Mouse (Mus musculus): ENCODE data around the gene Gm6685. TPM values are rescaled to one million over a fixed set of nuclear protein-coding genes. Genes with fewer than 3 reads are reported as not detected.
A peak's percentile ranks its signal among the peaks of the same experiment; 100 is the strongest.
"Not testable (repeated sequence)": the region's sequence is repeated elsewhere in the genome, so short reads cannot be mapped to it uniquely, and the experiment has no call there.

Gm6685 gene
- 0.33 TPM in 1 of 2 replicates, not detected in the other for polyA plus RNA-seq (2015; fragmentation: Nextera tagmentation; extraction: Ambion mirVana)

DNA sequence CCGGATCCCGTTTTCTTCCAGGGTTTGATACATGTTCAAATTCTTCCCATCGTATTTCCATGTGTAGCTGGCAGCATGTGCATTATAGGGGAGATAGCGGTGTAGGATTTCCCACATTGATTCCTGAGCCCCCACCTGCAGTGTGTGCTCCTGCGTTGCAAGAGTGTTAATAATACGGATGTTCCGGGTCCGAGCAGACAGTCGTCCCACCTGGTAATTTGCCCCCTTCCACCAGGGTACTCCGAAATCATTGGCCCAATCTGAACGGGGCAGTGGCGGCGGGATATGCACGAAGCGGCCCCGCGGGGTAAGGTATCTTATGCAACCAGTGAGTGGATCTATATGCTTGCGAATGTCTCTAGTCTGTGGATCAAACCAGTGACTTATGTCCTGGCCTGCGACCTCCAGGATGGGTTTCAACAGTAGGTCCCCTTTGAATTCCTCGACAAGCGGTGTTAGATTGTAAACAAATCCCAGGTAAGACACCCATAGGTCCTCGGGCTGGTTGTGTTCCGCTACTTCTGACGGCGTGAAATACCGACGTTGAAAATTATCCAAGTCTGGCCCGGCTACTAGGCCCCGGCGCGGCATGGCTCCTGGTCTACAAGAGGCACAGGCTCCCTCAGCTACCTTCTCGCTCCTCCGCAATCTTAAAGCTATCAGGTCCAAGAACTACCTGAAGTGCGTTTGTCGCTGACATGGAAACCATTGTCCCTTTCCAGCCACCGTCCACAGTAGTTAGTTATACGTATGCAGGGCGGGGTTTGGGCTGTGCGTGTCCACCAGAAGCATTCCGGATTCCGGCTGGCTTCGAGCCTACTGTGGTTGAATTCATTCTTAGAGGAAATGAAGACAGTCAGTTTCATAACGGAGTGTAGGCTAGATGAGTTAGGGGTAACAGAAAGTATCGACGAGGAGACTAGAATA lies at the start of gene Gm6685:
Gm6685 (minus strand) TSS at position 644 of the 927 bp plus-strand sequence.
- H3K9ac ChIP-seq (ENCODE audit: low read depth, low read length); H3K9me3 ChIP-seq (replicated peaks; ENCODE audit: control insufficient read depth, low read length, poor library complexity, severe bottlenecking); H3K4me3 ChIP-seq (ENCODE audit: low read depth, low read length); H3K4me1 ChIP-seq (ENCODE audit: control insufficient read depth, insufficient read depth, low read length); H3K27ac ChIP-seq (ENCODE audit: low read length); H3K27me3 ChIP-seq (ENCODE audit: control insufficient read depth, insufficient read depth, low read depth, low read length); H3K36me3 ChIP-seq (ENCODE audit: control insufficient read depth, insufficient read depth, low read length); H3K4me2 ChIP-seq (ENCODE audit: low read length); ATAC-seq: not testable (repeated sequence)
- 93% methylated on average over 40 of the region's 45 CpGs for WGBS

DNA sequence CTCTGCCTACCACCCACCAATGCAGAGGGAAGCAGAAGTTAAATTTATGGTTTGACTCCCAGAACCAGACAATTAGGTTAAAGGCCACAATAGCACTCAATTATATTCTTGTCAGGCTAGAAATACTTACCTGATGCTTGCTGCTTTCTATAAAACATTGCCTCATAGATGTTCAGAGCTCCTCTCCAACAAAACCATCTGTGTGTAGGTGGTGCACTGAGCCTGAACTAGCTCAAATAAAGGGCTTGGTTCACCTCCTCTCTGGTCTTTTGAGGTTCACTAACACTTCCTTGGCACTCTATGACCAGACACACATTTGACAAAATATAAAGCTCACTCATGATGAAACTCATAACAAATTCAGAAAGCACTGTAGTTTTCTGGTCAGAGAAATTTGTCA lies 36.2 kb upstream of the Gm6685 start:
- H3K4me1 ChIP-seq (ENCODE audit: control insufficient read depth, insufficient read depth, low read length), result no peaks in the 10 kb centered on the region
- H3K27me3 ChIP-seq (ENCODE audit: control insufficient read depth, insufficient read depth, low read depth, low read length), result no peaks in the 10 kb centered on the region
- no peak overlapping the region for H3K4me2 ChIP-seq (ENCODE audit: low read length)
- H3K9me3 ChIP-seq (replicated peaks; ENCODE audit: control insufficient read depth, low read length, poor library complexity, severe bottlenecking), result 0 out of 2 replicates have a peak, but pooled peaks cover 2% of the 10 kb centered on the region
- H3K4me3 ChIP-seq (ENCODE audit: low read depth, low read length), result no peak overlapping the region
- no peak overlapping the region for H3K27ac ChIP-seq (ENCODE audit: low read length)
- H3K36me3 ChIP-seq (ENCODE audit: control insufficient read depth, insufficient read depth, low read length), result no peaks in the 10 kb centered on the region
- no peak for ATAC-seq
- H3K9ac ChIP-seq (ENCODE audit: low read depth, low read length), result no peak overlapping the region

GRCm38 (mm10) chr11:28374636-28375035 lies 35.0 kb upstream of the Gm6685 start:
- no peak for ATAC-seq
- 0 out of 2 replicates have a peak, but pooled peaks cover 2% of the 10 kb centered on the region for H3K9me3 ChIP-seq (replicated peaks; ENCODE audit: control insufficient read depth, low read length, poor library complexity, severe bottlenecking)
- no peak overlapping the region for H3K9ac ChIP-seq (ENCODE audit: low read depth, low read length)
- no peak overlapping the region for H3K27ac ChIP-seq (ENCODE audit: low read length)
- no peaks in the 10 kb centered on the region for H3K27me3 ChIP-seq (ENCODE audit: control insufficient read depth, insufficient read depth, low read depth, low read length)
- H3K4me3 ChIP-seq (ENCODE audit: low read depth, low read length), result no peak overlapping the region
- no peaks in the 10 kb centered on the region for H3K4me1 ChIP-seq (ENCODE audit: control insufficient read depth, insufficient read depth, low read length)
- H3K36me3 ChIP-seq (ENCODE audit: control insufficient read depth, insufficient read depth, low read length), result no peaks in the 10 kb centered on the region
- no peak overlapping the region for H3K4me2 ChIP-seq (ENCODE audit: low read length)

- not testable (repeated sequence) for H3K27me3 ChIP-seq (ENCODE audit: control insufficient read depth, insufficient read depth, low read depth, low read length); H3K27ac ChIP-seq (ENCODE audit: low read length); H3K9me3 ChIP-seq (replicated peaks; ENCODE audit: control insufficient read depth, low read length, poor library complexity, severe bottlenecking); H3K4me1 ChIP-seq (ENCODE audit: control insufficient read depth, insufficient read depth, low read length); H3K36me3 ChIP-seq (ENCODE audit: control insufficient read depth, insufficient read depth, low read length); H3K4me3 ChIP-seq (ENCODE audit: low read depth, low read length); ATAC-seq; H3K9ac ChIP-seq (ENCODE audit: low read depth, low read length); H3K4me2 ChIP-seq (ENCODE audit: low read length)
- WGBS, result 70% methylated on average over 5 of the region's 5 CpGs
Measured at GRCm38 (mm10) chr11:28371381-28371780, 31.7 kb upstream of the Gm6685 start.

- Histone ChIP-seq H3K9ac (ENCODE audit: low read depth, low read length) (peak overlapping the region; percentile 63), H3K4me1 (ENCODE audit: control insufficient read depth, insufficient read depth, low read length) (peaks cover 10% of the 10 kb centered on the region; the same call in 1 of the 2 replicates), H3K27me3 (ENCODE audit: control insufficient read depth, insufficient read depth, low read depth, low read length) (no peaks in the 10 kb centered on the region), H3K4me2 (ENCODE audit: low read length) (peak overlapping the region; percentile 69), H3K27ac (ENCODE audit: low read length) (peak overlapping the region; percentile 74), H3K4me3 (ENCODE audit: low read depth, low read length) (peak overlapping the region; percentile 36), H3K9me3 (replicated peaks; ENCODE audit: control insufficient read depth, low read length, poor library complexity, severe bottlenecking) (no peaks in the 10 kb centered on the region; the same call in 1 of the 2 replicates), H3K36me3 (ENCODE audit: control insufficient read depth, insufficient read depth, low read length) (no peaks in the 10 kb centered on the region)
- 0 out of 2 replicates have a peak, but pooled peaks have one; percentile 19 for ATAC-seq
- WGBS, result 35% methylated on average over 2 of the region's 2 CpGs
Measured at GRCm38 (mm10) chr11:28365929-28366244, 26.2 kb upstream of the Gm6685 start.

DNA sequence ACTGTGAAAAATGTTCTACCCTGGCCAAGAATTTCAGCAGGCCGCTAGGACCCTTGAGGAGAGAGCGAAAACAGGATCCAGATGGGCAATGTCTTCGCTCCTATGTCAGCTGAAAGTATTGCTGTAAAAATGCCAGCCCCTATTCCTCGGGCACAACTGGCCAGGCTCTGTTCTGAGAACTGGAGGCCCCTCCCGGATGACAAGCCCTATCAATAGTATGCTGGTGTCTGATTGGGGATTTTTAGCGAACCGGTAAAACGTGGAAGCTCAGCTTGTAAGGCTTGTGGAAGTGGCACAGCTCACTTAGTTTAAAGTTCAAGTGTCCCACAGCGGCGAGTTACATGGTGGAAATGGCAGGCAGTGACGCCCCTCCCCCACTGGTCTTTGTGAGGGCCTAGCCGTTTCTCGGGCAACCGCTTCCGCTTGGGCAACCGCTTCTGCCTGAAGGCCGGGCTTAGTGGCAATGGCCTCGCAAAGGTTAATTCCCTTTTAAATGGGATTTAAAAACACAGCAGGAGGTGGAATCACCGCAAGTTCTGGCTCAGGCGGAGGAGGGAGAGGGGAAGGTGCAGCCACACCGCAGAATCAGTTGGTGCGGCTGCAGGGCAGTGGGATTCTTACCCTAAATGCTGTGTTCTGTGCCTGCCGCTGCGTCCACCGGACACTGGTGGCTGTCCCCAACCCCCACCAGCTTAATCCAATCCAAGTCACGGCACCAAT lies 25.7 kb upstream of the Gm6685 start:
- peak overlapping the region; percentile 74 for H3K27ac ChIP-seq (ENCODE audit: low read length)
- ATAC-seq, result peak; percentile 96
- H3K9ac ChIP-seq (ENCODE audit: low read depth, low read length), result peak overlapping the region; percentile 63
- H3K36me3 ChIP-seq (ENCODE audit: control insufficient read depth, insufficient read depth, low read length), result no peaks in the 10 kb centered on the region
- WGBS, result 3% methylated on average over 26 of the region's 26 CpGs
- peak overlapping the region; percentile 69 for H3K4me2 ChIP-seq (ENCODE audit: low read length)
- no peaks in the 10 kb centered on the region; the same call in 1 of the 2 replicates for H3K9me3 ChIP-seq (replicated peaks; ENCODE audit: control insufficient read depth, low read length, poor library complexity, severe bottlenecking)
- H3K4me3 ChIP-seq (ENCODE audit: low read depth, low read length), result peak overlapping the region; percentile 36
- H3K27me3 ChIP-seq (ENCODE audit: control insufficient read depth, insufficient read depth, low read depth, low read length), result no peaks in the 10 kb centered on the region
- peaks cover 10% of the 10 kb centered on the region; the same call in 1 of the 2 replicates for H3K4me1 ChIP-seq (ENCODE audit: control insufficient read depth, insufficient read depth, low read length)

- WGBS, result 85% methylated on average over 2 of the region's 2 CpGs
- Histone ChIP-seq H3K27ac (ENCODE audit: low read length) (no peak overlapping the region), H3K4me3 (ENCODE audit: low read depth, low read length) (no peak overlapping the region), H3K4me2 (ENCODE audit: low read length) (no peak overlapping the region), H3K27me3 (ENCODE audit: control insufficient read depth, insufficient read depth, low read depth, low read length) (no peaks in the 10 kb centered on the region), H3K4me1 (ENCODE audit: control insufficient read depth, insufficient read depth, low read length) (no peaks in the 10 kb centered on the region), H3K9me3 (replicated peaks; ENCODE audit: control insufficient read depth, low read length, poor library complexity, severe bottlenecking) (no peaks in the 10 kb centered on the region), H3K9ac (ENCODE audit: low read depth, low read length) (no peak overlapping the region), H3K36me3 (ENCODE audit: control insufficient read depth, insufficient read depth, low read length) (no peaks in the 10 kb centered on the region)
- no peak for ATAC-seq
Measured at GRCm38 (mm10) chr11:28343465-28343864, 3.8 kb upstream of the Gm6685 start.

- Histone ChIP-seq H3K9me3 (replicated peaks; ENCODE audit: control insufficient read depth, low read length, poor library complexity, severe bottlenecking) (no peaks in the 10 kb centered on the region), H3K4me1 (ENCODE audit: control insufficient read depth, insufficient read depth, low read length) (no peaks in the 10 kb centered on the region), H3K36me3 (ENCODE audit: control insufficient read depth, insufficient read depth, low read length) (no peaks in the 10 kb centered on the region), H3K27me3 (ENCODE audit: control insufficient read depth, insufficient read depth, low read depth, low read length) (no peaks in the 10 kb centered on the region), H3K4me2 (ENCODE audit: low read length) (no peak overlapping the region), H3K27ac (ENCODE audit: low read length) (no peak overlapping the region), H3K4me3 (ENCODE audit: low read depth, low read length) (no peak overlapping the region), H3K9ac (ENCODE audit: low read depth, low read length) (no peak overlapping the region)
- no peak for ATAC-seq
- 72% methylated on average over 5 of the region's 5 CpGs for WGBS
Measured at GRCm38 (mm10) chr11:28341887-28342286, 2.2 kb upstream of the Gm6685 start.

- Histone ChIP-seq H3K27ac (ENCODE audit: low read length) (no peak overlapping the region), H3K36me3 (ENCODE audit: control insufficient read depth, insufficient read depth, low read length) (no peaks in the 10 kb centered on the region), H3K27me3 (ENCODE audit: control insufficient read depth, insufficient read depth, low read depth, low read length) (no peaks in the 10 kb centered on the region), H3K9me3 (replicated peaks; ENCODE audit: control insufficient read depth, low read length, poor library complexity, severe bottlenecking) (no peaks in the 10 kb centered on the region), H3K9ac (ENCODE audit: low read depth, low read length) (no peak overlapping the region), H3K4me1 (ENCODE audit: control insufficient read depth, insufficient read depth, low read length) (no peaks in the 10 kb centered on the region), H3K4me2 (ENCODE audit: low read length) (no peak overlapping the region), H3K4me3 (ENCODE audit: low read depth, low read length) (no peak overlapping the region)
- 83% methylated on average over 1 of the region's 1 CpGs for WGBS
- no peak for ATAC-seq
Measured at GRCm38 (mm10) chr11:28327878-28328277, 11.8 kb downstream of the Gm6685 start.

All from midbrain, embryonic 16.5 days (tissue).